ENCODE assay signal across 15 mouse cellular contexts in the genomic region with DNA sequence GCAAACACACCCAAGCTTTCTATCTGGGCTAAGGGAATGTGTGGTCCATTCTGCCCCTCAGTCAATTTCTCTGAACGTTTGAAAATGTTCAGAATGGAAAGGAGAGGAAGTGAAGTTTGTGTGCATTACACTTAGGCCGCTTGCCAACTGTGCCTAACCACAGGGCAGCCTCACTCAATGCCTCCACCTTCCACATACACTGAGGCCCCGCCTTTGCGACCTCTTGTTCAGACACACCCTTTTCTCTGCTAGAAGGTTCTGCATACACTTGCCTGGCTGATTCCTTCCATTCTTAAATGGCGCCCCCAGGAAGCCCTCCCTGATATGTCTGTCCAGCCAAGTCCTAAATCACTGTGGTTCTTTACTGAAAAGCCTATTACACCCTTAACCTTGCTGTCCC. TPM values are rescaled to one million over a fixed set of nuclear protein-coding genes. Genes with fewer than 3 reads are reported as not detected.
DNase-seq lines count a peak whose midpoint lies in the region; ATAC-seq and TF ChIP-seq lines count a peak whose summit lies in the region.
"Had no signal": no experiment of that assay in that cellular context is flagged by ENCODE, and none has a peak within 500 bp of the region (broad histone marks: within the 10 kb centered on the region; RNA-seq: fewer than 3 reads in every experiment).

No protein-coding gene starts in this region.

- peaks cover 9% of the 10 kb centered on the region; the same call in 1 of the 2 replicates for H3K36me3 ChIP-seq in stomach, embryonic 16.5 days (ENCODE audit: control insufficient read depth, insufficient read depth, low read length)

- peak; percentile 62 for DNase-seq in heart, adult 11 months
- no peak for DNase-seq in heart, postnatal 36 days
- DNase-seq in lung, postnatal 10 days, result peak; percentile 29
- DNase-seq in frontal cortex, postnatal 25 days (ENCODE audit: low spot score in 2 of 2), result no peak
- DNase-seq in left cerebral cortex, postnatal 25 days (ENCODE audit: low spot score in 2 of 2), result no peak
- no peak for DNase-seq in left cerebral cortex, adult 2 months (ENCODE audit: extremely low spot score in 1 of 2, low spot score in 2 of 2)
- DNase-seq: cerebellum, adult 9-10 months; gastrocnemius, postnatal 25 days had no signal

- H3K4me1 ChIP-seq in stomach, embryonic 16.5 days (ENCODE audit: control insufficient read depth, insufficient read depth, low read length), result no peaks in the 10 kb centered on the region
- H3K4me1 ChIP-seq: embryonic facial prominence, embryonic 13.5 days had no signal

- no peak overlapping the region for H3K27ac ChIP-seq in stomach, embryonic 16.5 days (ENCODE audit: low read length)
- H3K27ac ChIP-seq in left cerebral cortex, adult 2 months, result no peak overlapping the region
- H3K27ac ChIP-seq: embryonic facial prominence, embryonic 13.5 days; hindbrain, postnatal 0 days; kidney, postnatal 0 days had no signal

- peak; percentile 94 to 96 for ATAC-seq in hematopoietic stem cell, adult 5-6 weeks (replicated peaks in 1 of 2; ENCODE audit: insufficient read depth in 1 of 2, low FRiP score in 2 of 2, low TSS enrichment in 1 of 2, low read depth in 1 of 2, poor library complexity in 2 of 2, severe bottlenecking in 2 of 2)
- peak; percentile 75; the same call in 1 of the 2 replicates for ATAC-seq in stomach, embryonic 16.5 days (ENCODE audit: insufficient read depth, low FRiP score)
- ATAC-seq: forebrain, embryonic 15.5 days; hindbrain, postnatal 0 days had no signal

- intact Hi-C loops in heart, postnatal 36 days (cut with DNase I), result no loop called here
- intact Hi-C loops in left cerebral cortex, postnatal 25 days (cut with DNase I), result no loop called here
- intact Hi-C loops in left cerebral cortex, adult 2 months (cut with DNase I), result no loop called here

- WGBS in stomach, embryonic 16.5 days, result 63% methylated on average over 5 of the region's 5 CpGs

- TF ChIP-seq CTCF in left cerebral cortex, adult 2 months (IDR thresholded peaks at IDR 0.05), result no peak

- H3K27me3 ChIP-seq in stomach, embryonic 16.5 days (ENCODE audit: control insufficient read depth, insufficient read depth, low read length), result no peaks in the 10 kb centered on the region
- H3K27me3 ChIP-seq: embryonic facial prominence, embryonic 13.5 days; forebrain, embryonic 15.5 days had no signal

- no peak overlapping the region for H3K4me2 ChIP-seq in stomach, embryonic 16.5 days (ENCODE audit: low read depth, low read length)
- H3K4me2 ChIP-seq: embryonic facial prominence, embryonic 13.5 days; forebrain, embryonic 15.5 days; midbrain, embryonic 11.5 days had no signal

- no peak overlapping the region for H3K9ac ChIP-seq in stomach, embryonic 16.5 days (ENCODE audit: low read length)
- H3K9ac ChIP-seq: embryonic facial prominence, embryonic 13.5 days; forebrain, embryonic 15.5 days had no signal

- H3K9me3 ChIP-seq in stomach, embryonic 16.5 days (replicated peaks; ENCODE audit: control insufficient read depth, low read length), result no peaks in the 10 kb centered on the region
- H3K9me3 ChIP-seq: embryonic facial prominence, embryonic 13.5 days; forebrain, embryonic 15.5 days had no signal

- no peak overlapping the region for H3K4me3 ChIP-seq in stomach, embryonic 16.5 days (replicated peaks; ENCODE audit: low read length)
- no peak overlapping the region for H3K4me3 ChIP-seq in left cerebral cortex, adult 2 months
- H3K4me3 ChIP-seq: embryonic facial prominence, embryonic 13.5 days; forebrain, embryonic 15.5 days had no signal

RNA-seq across cellular contexts. Expression of gene Tgfbrap1, which starts 27.7 kb away (rescaled TPM):
- total RNA-seq in heart, postnatal 36 days (2021), result 10 to 100 TPM; 14.9 to 15.3 TPM
- total RNA-seq in hematopoietic stem cell, adult 5-6 weeks (2017), result 12.6 and 12.7 TPM in 2 replicates
- polyA plus RNA-seq in stomach, embryonic 16.5 days (2015; fragmentation: Nextera tagmentation; extraction: Ambion mirVana), result 9.5 and 10.2 TPM in 2 replicates
- 10 to 100 TPM; 39.5 to 41.8 TPM for total RNA-seq in left cerebral cortex, postnatal 25 days (2021)
- total RNA-seq in left cerebral cortex, adult 2 months (2021), result 10 to 100 TPM; 39.3 to 43.4 TPM

RNA-seq across cellular contexts. Expression of gene AI597479, which starts 27.8 kb away (rescaled TPM):
- total RNA-seq in heart, postnatal 36 days (2021), result 10 to 100 TPM; 17.6 to 19.9 TPM
- 24.2 and 27.1 TPM in 2 replicates for total RNA-seq in hematopoietic stem cell, adult 5-6 weeks (2017)
- polyA plus RNA-seq in stomach, embryonic 16.5 days (2015; fragmentation: Nextera tagmentation; extraction: Ambion mirVana), result 28.9 and 29.1 TPM in 2 replicates
- 10 to 100 TPM; 22.0 to 22.4 TPM for total RNA-seq in left cerebral cortex, postnatal 25 days (2021)
- total RNA-seq in left cerebral cortex, adult 2 months (2021), result 10 to 100 TPM; 22.7 to 26.0 TPM

Comparison
In these comparisons a context has a peak if more than half of its experiments do, and no peak if none do; other contexts are left out.
1. DNase-seq: peak in heart, adult 11 months (single experiment) and lung, postnatal 10 days (single experiment); none in heart, postnatal 36 days (0 of 2), frontal cortex, postnatal 25 days (0 of 2), left cerebral cortex, postnatal 25 days (0 of 2) and left cerebral cortex, adult 2 months (0 of 2).